Mouse (Mus musculus) liver, embryonic 14.5 days (tissue): Measurements from ENCODE around the gene Pccb. TPM values are rescaled to one million over a fixed set of nuclear protein-coding genes. Genes with fewer than 3 reads are reported as not detected.

Experiments used
- ATAC-seq: fragments of 200-750 bp; cut with Nextera tagmentation; 2 replicates; pipeline ENCODE4 v1.8.0; 2017; ENCODE audit warnings: moderate number of reproducible peaks, mild to moderate bottlenecking, moderate library complexity; ENCODE audit not compliant: insufficient read depth
- DNase-seq, 3 experiments: peaks; one replicate each; pipeline ENCODE4 v3.0.0-alpha.2; 2012 to 2013; ENCODE audit warnings: low read depth in 3 of 3, low spot score in 3 of 3
- H3K27ac ChIP-seq: fragments of 300-500 bp; sonication (generic); 2 replicates; pipeline ENCODE4 v1.5.1; 2014; ENCODE audit warnings: moderate library complexity, mild to moderate bottlenecking, control low read depth, inconsistent platforms
- H3K27me3 ChIP-seq: fragments of 300-500 bp; sonication (generic); 2 replicates; pipeline ENCODE4 v1.6.1; 2014; ENCODE audit warnings: mild to moderate bottlenecking, low read length, moderate library complexity; ENCODE audit not compliant: control insufficient read depth, insufficient read depth
- H3K36me3 ChIP-seq: fragments of 300-500 bp; sonication (generic); replicated peaks from 2 replicates; pipeline ENCODE4 v1.6.1; 2014; ENCODE audit warnings: low read depth; ENCODE audit not compliant: control insufficient read depth, insufficient read depth
- H3K4me1 ChIP-seq, 2 experiments: fragments of 200-500 bp in 1 of 2; fragments of 300-500 bp in 1 of 2; sonication (generic) in 1 of 2; replicated peaks; 2 replicates each; pipeline ENCODE4 v1.6.1; 2012 to 2014; ENCODE audit warnings: antibody characterized with exemption in 1 of 2, inconsistent platforms in 1 of 2, low read length in 1 of 2; ENCODE audit not compliant: control insufficient read depth in 2 of 2, insufficient read depth in 2 of 2
- H3K4me2 ChIP-seq: fragments of 300-500 bp; sonication (generic); 2 replicates; pipeline ENCODE4 v1.6.1; 2014; ENCODE audit warnings: low read depth, mild to moderate bottlenecking, control low read depth, moderate library complexity
- H3K4me3 ChIP-seq, 2 experiments: fragments of 200-500 bp in 1 of 2; fragments of 300-500 bp in 1 of 2; sonication (generic) in 1 of 2; 2 replicates each; pipeline ENCODE4 v1.5.1; 2012 to 2014; ENCODE audit warnings: low read depth in 2 of 2, low read length in 2 of 2, mild to moderate bottlenecking in 2 of 2, control low read depth in 1 of 2, inconsistent platforms in 1 of 2, moderate library complexity in 1 of 2; ENCODE audit not compliant: insufficient read depth in 1 of 2
- H3K9ac ChIP-seq: fragments of 300-500 bp; sonication (generic); replicated peaks from 2 replicates; pipeline ENCODE4 v1.6.1; 2014; ENCODE audit warnings: mild to moderate bottlenecking, control low read depth, moderate library complexity
- H3K9me3 ChIP-seq: fragments of 300-500 bp; sonication (generic); 2 replicates; pipeline ENCODE4 v1.6.1; 2016; ENCODE audit warnings: low read length, mixed read lengths; ENCODE audit not compliant: control insufficient read depth
- CTCF ChIP-seq: IDR thresholded peaks from 2 replicates; pipeline ENCODE4 v1.5.1; 2016; ENCODE audit warnings: antibody characterized with exemption, low read depth, control low read depth
- EP300 ChIP-seq: IDR thresholded peaks from 2 replicates; pipeline ENCODE4 v1.6.1; 2016; ENCODE audit warnings: antibody characterized with exemption, low read depth
- WGBS: fragments of 180-500 bp; shearing (Covaris S2); extraction: QIAGEN DNeasy Blood & Tissue Kit; methylation state at CpG from one replicate; pipeline ENCODE4 v1.1.7; 2014; ENCODE audit not compliant: insufficient replicate concordance; 5-methylcytosine and 5-hydroxymethylcytosine counted together
- polyA plus RNA-seq, 2 experiments: library from polyadenylated mRNA; depleted of rRNA in 1 of 2; stranded (reverse) in 1 of 2; unstranded in 1 of 2; fragments of >200 nt; fragmentation: Nextera tagmentation in 1 of 2; extraction: Ambion mirVana in 1 of 2; gene quantifications; 2 replicates each; pipeline versions ENCODE4 v1.2.1 to v1.2.3; 2012 to 2014

Gene Pccb
- polyA plus RNA-seq, 2 experiments: 6.4 to 15.7 TPM

DNA sequence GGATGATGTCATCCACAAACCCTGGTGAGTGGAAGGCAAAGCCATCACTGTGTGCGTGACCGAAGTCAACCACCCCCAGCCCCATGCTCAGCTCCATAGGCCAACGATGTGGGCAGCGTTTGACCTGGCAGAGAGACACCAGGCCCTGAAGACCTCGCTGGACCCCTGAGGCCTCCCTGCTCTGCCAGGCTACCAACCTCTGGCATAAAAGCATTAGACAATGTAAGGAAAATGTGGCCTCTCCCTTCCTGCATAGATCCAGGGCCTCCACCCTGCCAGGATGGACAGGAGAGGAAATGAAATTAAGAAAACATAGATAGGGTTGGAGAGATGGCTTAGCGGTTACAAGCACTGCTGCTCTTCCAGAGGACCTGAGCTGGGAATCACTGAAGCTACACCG lies 51.9 kb downstream of the Pccb start:
- H3K36me3 ChIP-seq: no peaks in the 10 kb centered on the region
- ATAC-seq: no peak
- H3K4me1 ChIP-seq: peaks cover 2 to 4% of the 10 kb centered on the region in 2 experiments; a peak in 2 of 4 replicates
- no peak overlapping the region for H3K27ac ChIP-seq
- H3K4me3 ChIP-seq: no peak overlapping the region
- 81% methylated on average over 7 of the region's 7 CpGs for WGBS
- H3K27me3 ChIP-seq: no peaks in the 10 kb centered on the region
- H3K9me3 ChIP-seq: no peaks in the 10 kb centered on the region
- TF ChIP-seq CTCF (no peak), EP300 (no peak)
- no peak overlapping the region for H3K4me2 ChIP-seq
- no peak for DNase-seq
- no peak overlapping the region for H3K9ac ChIP-seq

DNA sequence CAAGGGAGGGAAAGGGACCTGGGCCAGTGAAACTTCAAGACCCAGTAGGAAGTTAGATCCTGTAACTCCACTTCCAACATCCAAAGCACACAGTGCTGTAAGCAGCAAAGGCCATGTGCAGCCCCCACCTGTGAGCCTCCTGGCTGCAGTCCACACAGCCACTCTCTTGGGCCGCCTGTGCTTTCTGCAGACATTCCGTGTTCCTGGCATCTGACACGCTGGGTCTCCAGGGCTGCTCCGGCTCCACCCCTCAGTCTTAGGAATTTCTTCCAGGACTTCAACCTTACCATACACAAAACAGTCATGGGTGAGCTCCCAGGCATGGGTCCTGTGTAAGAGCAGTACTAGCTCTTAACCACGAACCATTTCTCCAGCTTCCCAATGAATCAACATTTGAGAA lies 55.4 kb downstream of the Pccb start:
- no peak for ATAC-seq
- Histone ChIP-seq H3K36me3 (no peaks in the 10 kb centered on the region), H3K4me3 (no peak overlapping the region), H3K27ac (no peak overlapping the region), H3K9me3 (no peaks in the 10 kb centered on the region), H3K27me3 (no peaks in the 10 kb centered on the region), H3K9ac (no peak overlapping the region), H3K4me1 (no peaks in the 10 kb centered on the region), H3K4me2 (no peak overlapping the region)
- 75% methylated on average over 5 of the region's 5 CpGs for WGBS
- DNase-seq: no peak
- no peak for TF ChIP-seq EP300
- TF ChIP-seq CTCF: no peak

DNA sequence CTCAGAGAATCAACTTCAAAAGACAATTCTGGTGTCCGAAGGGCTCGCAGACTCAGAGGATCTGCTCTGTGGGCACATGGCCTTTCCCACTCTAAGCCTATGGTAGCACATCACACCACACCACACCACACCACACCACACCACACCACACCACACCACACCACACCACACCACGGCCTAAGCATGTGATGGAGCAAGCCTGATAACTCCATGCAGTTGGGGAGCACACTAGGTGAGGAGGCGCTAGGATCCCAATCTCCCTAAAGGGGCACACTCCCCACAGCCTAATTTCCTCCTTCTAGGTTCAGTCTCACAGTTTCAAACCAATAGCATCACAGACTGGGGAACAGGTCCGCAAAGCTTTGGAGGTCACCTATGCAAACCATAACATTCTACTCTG lies 56.0 kb downstream of the Pccb start:
- Histone ChIP-seq H3K4me1 (no peaks in the 10 kb centered on the region), H3K27ac (no peak overlapping the region), H3K4me2 (no peak overlapping the region), H3K9me3 (no peaks in the 10 kb centered on the region), H3K4me3 (no peak overlapping the region), H3K9ac (no peak overlapping the region), H3K27me3 (no peaks in the 10 kb centered on the region), H3K36me3 (no peaks in the 10 kb centered on the region)
- DNase-seq: no peak
- ATAC-seq: no peak
- TF ChIP-seq EP300 (no peak), CTCF (no peak)
- WGBS: 76% methylated on average over 5 of the region's 5 CpGs

DNA sequence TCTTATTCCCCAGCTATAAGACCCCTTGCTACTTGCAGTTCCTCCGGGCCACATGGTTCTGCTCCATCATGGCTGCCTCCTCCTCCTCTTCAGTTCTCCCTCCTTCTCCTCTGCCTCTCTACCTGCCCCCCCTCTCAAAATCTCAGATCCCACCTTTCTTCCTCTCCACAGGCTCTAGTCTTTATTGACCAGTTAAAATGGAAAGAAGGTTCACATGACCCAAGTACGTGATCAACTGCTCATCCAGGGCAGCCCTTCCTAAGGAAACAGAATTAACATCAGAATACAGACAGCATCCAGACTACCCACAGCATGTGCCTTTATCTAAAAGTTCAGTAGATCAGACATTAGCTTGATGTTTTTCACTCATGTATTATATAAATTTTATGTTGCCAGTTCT lies 65.2 kb downstream of the Pccb start:
- H3K9ac ChIP-seq: no peak overlapping the region
- H3K4me2 ChIP-seq: no peak overlapping the region
- H3K4me1 ChIP-seq: peaks cover 0 to 4% of the 10 kb centered on the region in 2 experiments; a peak in 1 of 4 replicates
- 71% methylated on average over 2 of the region's 2 CpGs for WGBS
- no peak for ATAC-seq
- TF ChIP-seq CTCF (no peak), EP300 (no peak)
- H3K36me3 ChIP-seq: no peaks in the 10 kb centered on the region
- no peak overlapping the region for H3K4me3 ChIP-seq
- H3K9me3 ChIP-seq: no peaks in the 10 kb centered on the region
- no peak overlapping the region for H3K27ac ChIP-seq
- DNase-seq: no peak
- no peaks in the 10 kb centered on the region for H3K27me3 ChIP-seq

DNA sequence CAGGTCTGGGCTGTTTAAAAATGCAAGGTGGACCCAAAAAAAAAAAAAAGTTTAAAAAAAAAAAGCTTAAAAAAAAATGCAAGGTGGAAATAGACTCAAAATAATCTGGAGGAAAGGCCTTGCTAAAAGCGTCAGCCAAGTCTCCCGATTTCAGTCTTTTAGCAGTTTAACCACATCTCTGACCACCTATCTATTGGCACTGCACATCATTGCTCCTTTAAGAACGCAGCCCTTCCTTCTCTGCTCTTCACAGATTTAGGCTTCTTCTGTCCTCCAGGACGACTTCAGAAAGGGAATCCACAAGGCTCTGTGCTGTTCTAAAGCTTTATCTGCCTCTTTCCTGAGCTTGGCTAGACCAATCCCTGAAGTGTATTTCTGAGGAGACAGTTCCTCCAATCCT lies 70.6 kb downstream of the Pccb start:
- no peak overlapping the region for H3K4me2 ChIP-seq
- ATAC-seq (no peak), DNase-seq (no peak)
- no peak overlapping the region for H3K27ac ChIP-seq
- no peaks in the 10 kb centered on the region for H3K9me3 ChIP-seq
- H3K27me3 ChIP-seq: no peaks in the 10 kb centered on the region
- H3K9ac ChIP-seq: no peak overlapping the region
- TF ChIP-seq CTCF: no peak
- TF ChIP-seq EP300: no peak
- H3K4me3 ChIP-seq: no peak overlapping the region
- H3K4me1 ChIP-seq: peaks cover 3 to 17% of the 10 kb centered on the region in 2 experiments; a peak in 3 of 4 replicates
- no peaks in the 10 kb centered on the region for H3K36me3 ChIP-seq
- 53% methylated on average over 4 of the region's 4 CpGs for WGBS
